Mouse (Mus musculus) CH12.LX (cell line): ENCODE measurements around the gene Pappa2. TPM values are rescaled to one million over a fixed set of nuclear protein-coding genes. Genes with fewer than 3 reads are reported as not detected.

Experiments
- DNase-seq: peaks from one replicate; pipeline ENCODE4 v3.0.0-alpha.2; 2013; ENCODE audit errors: extremely low read depth
- H3K27ac ChIP-seq: 2 replicates; pipeline ENCODE4 v1.5.1; 2012; ENCODE audit warnings: low read depth, mild to moderate bottlenecking, control low read depth, moderate library complexity; ENCODE audit not compliant: insufficient read depth
- H3K27me3 ChIP-seq: replicated peaks from 2 replicates; pipeline ENCODE3; 2012; ENCODE audit warnings: inconsistent platforms
- H3K36me3 ChIP-seq, 2 experiments: replicated peaks in 1 of 2; 2 replicates each; pipeline versions ENCODE3 to v1.6.1; 2012; ENCODE audit warnings: inconsistent platforms in 1 of 2, low read length in 1 of 2, mild to moderate bottlenecking in 1 of 2, mixed read lengths in 1 of 2, moderate library complexity in 1 of 2; ENCODE audit not compliant: control insufficient read depth in 1 of 2, insufficient read depth in 1 of 2
- H3K4me1 ChIP-seq, 2 experiments: 2 replicates each; pipeline ENCODE4 v1.6.1; 2012; ENCODE audit warnings: inconsistent platforms in 1 of 2, moderate library complexity in 1 of 2; ENCODE audit not compliant: insufficient read depth in 2 of 2, control insufficient read depth in 1 of 2
- H3K4me2 ChIP-seq: 2 replicates; pipeline ENCODE4 v1.6.1; 2012; ENCODE audit warnings: low read depth, mild to moderate bottlenecking, control low read depth; ENCODE audit not compliant: poor library complexity, insufficient read depth, severe bottlenecking
- H3K4me3 ChIP-seq, 3 experiments: fragments of 150-350 bp in 1 of 3; sonication (generic) in 1 of 3; replicated peaks in 1 of 3; 2 replicates each; pipeline versions ENCODE3 to v1.5.1; 2011 to 2012; ENCODE audit warnings: low read depth in 2 of 3, low read length in 2 of 3, mild to moderate bottlenecking in 2 of 3, moderate library complexity in 2 of 3, control low read depth in 1 of 3, improper control_type of control experiment in 1 of 3, inconsistent platforms in 1 of 3, mixed read lengths in 1 of 3; ENCODE audit not compliant: poor library complexity in 1 of 3
- H3K79me2 ChIP-seq: replicated peaks from 2 replicates; pipeline ENCODE4 v1.6.1; 2012; ENCODE audit warnings: mild to moderate bottlenecking, moderate library complexity; ENCODE audit not compliant: control insufficient read depth, poor library complexity, insufficient read depth, severe bottlenecking; ENCODE audit errors: extremely low read depth
- H3K9ac ChIP-seq: 2 replicates; pipeline ENCODE4 v1.6.1; 2012; ENCODE audit warnings: low read depth, mild to moderate bottlenecking, control low read depth, moderate library complexity; ENCODE audit not compliant: insufficient read depth
- H3K9me3 ChIP-seq: replicated peaks from 2 replicates; pipeline ENCODE3; 2012; ENCODE audit warnings: low read length, inconsistent platforms, mixed read lengths
- BHLHE40 ChIP-seq: IDR thresholded peaks from 2 replicates; pipeline ENCODE4 v1.6.1; 2011; ENCODE audit warnings: mild to moderate bottlenecking, low read depth, low read length, improper control_type of control experiment
- CHD1 ChIP-seq: IDR thresholded peaks from 2 replicates; pipeline ENCODE4 v1.6.1; 2012; ENCODE audit warnings: low read depth, low read length, improper control_type of control experiment, inconsistent platforms
- CHD2 ChIP-seq: IDR thresholded peaks from 2 replicates; pipeline ENCODE4 v1.6.1; 2011; ENCODE audit warnings: low read length, improper control_type of control experiment
- CTCF ChIP-seq, 2 experiments: IDR thresholded peaks in 1 of 2; conservative IDR thresholded peaks in 1 of 2; 2 replicates each; pipeline ENCODE4 v1.5.1; 2011 to 2012; ENCODE audit warnings: low read depth in 2 of 2, low read length in 2 of 2, improper control_type of control experiment in 1 of 2, inconsistent platforms in 1 of 2, mild to moderate bottlenecking in 1 of 2, moderate library complexity in 1 of 2
- ETS1 ChIP-seq: conservative IDR thresholded peaks from 2 replicates; pipeline ENCODE4 v1.6.1; 2012; ENCODE audit warnings: low read depth, mild to moderate bottlenecking, inconsistent platforms, low read length, improper control_type of control experiment, moderate library complexity
- IRF4 ChIP-seq: IDR thresholded peaks from 2 replicates; pipeline ENCODE4 v1.6.1; 2014; ENCODE audit warnings: low read depth, mild to moderate bottlenecking, inconsistent platforms, low read length, improper control_type of control experiment
- JUN ChIP-seq: IDR thresholded peaks from 2 replicates; pipeline ENCODE4 v1.6.1; 2011; ENCODE audit warnings: low read depth, mild to moderate bottlenecking, low read length, improper control_type of control experiment, moderate library complexity; ENCODE audit not compliant: insufficient read depth
- KAT2A ChIP-seq: IDR thresholded peaks from 2 replicates; pipeline ENCODE4 v1.6.1; 2012; ENCODE audit warnings: low read length, improper control_type of control experiment, inconsistent platforms; ENCODE audit not compliant: insufficient replicate concordance
- MAX ChIP-seq: IDR thresholded peaks from 2 replicates; pipeline ENCODE4 v1.6.1; 2011; ENCODE audit warnings: low read length, improper control_type of control experiment
- MYC ChIP-seq: IDR thresholded peaks from 2 replicates; pipeline ENCODE4 v1.6.1; 2011; ENCODE audit warnings: low read depth, mild to moderate bottlenecking, improper control_type of control experiment, low read length
- NELFE ChIP-seq: IDR thresholded peaks from 2 replicates; pipeline ENCODE4 v1.6.1; 2011; ENCODE audit warnings: low read depth, low read length, improper control_type of control experiment
- NRF1 ChIP-seq: IDR thresholded peaks from 2 replicates; pipeline ENCODE4 v1.6.1; 2014; ENCODE audit warnings: low read depth, mild to moderate bottlenecking, inconsistent platforms, low read length, improper control_type of control experiment, moderate library complexity
- POLR2A ChIP-seq: IDR thresholded peaks from 2 replicates; pipeline ENCODE4 v1.6.1; 2011; ENCODE audit warnings: low read depth, mild to moderate bottlenecking, improper control_type of control experiment, low read length
- RAD21 ChIP-seq: IDR thresholded peaks from 2 replicates; pipeline ENCODE4 v1.6.1; 2011; ENCODE audit warnings: low read depth, mild to moderate bottlenecking, low read length, improper control_type of control experiment, moderate library complexity
- SMC3 ChIP-seq: IDR thresholded peaks from 2 replicates; pipeline ENCODE4 v1.6.1; 2011; ENCODE audit warnings: low read depth, low read length, improper control_type of control experiment
- TCF12 ChIP-seq: IDR thresholded peaks from 2 replicates; pipeline ENCODE4 v1.6.1; 2014; ENCODE audit warnings: low read depth, mild to moderate bottlenecking, inconsistent platforms, low read length, improper control_type of control experiment
- USF2 ChIP-seq: conservative IDR thresholded peaks from 2 replicates; pipeline ENCODE4 v1.6.1; 2011; ENCODE audit warnings: low read depth, low read length, improper control_type of control experiment
- ZMIZ1 ChIP-seq: IDR thresholded peaks from 2 replicates; pipeline ENCODE4 v1.6.1; 2012; ENCODE audit warnings: low read depth, mild to moderate bottlenecking, inconsistent platforms, low read length, improper control_type of control experiment
- ZNF384 ChIP-seq: IDR thresholded peaks from 2 replicates; pipeline ENCODE4 v1.6.1; 2012; ENCODE audit warnings: low read depth, low read length, improper control_type of control experiment, inconsistent platforms
- dilution Hi-C: fragments of 300-500 bp; cut with MboI; formaldehyde crosslinking; loops from 2 replicates; pipeline ENCODE4 v1.14.3; 2020; ENCODE audit warnings: low sequenced_read_pairs; ENCODE audit not compliant: extremely low pct_unique_long_range_greater_than_20kb, extremely low pct_ligation_motif_present
- in situ Hi-C: fragments of 300-500 bp; cut with MboI; formaldehyde crosslinking; loops from 3 replicates; pipeline ENCODE4 v1.14.3; 2019; ENCODE audit warnings: low sequenced_read_pairs, low pct_ligation_motif_present, low pct_unique_long_range_greater_than_20kb, mixed read lengths
- polyA plus RNA-seq: library from polyadenylated mRNA; unstranded; fragments of >175 nt; gene quantifications from 2 replicates; pipeline ENCODE4 v1.2.1, GENCODE M21; 2012; ENCODE audit warnings: low read depth; ENCODE audit not compliant: insufficient read length
- total RNA-seq, 2 experiments: library from RNA; depleted of rRNA; stranded (reverse); fragments of 300-350 nt in 1 of 2; fragments of >200 nt in 1 of 2; gene quantifications; 2 replicates each; pipeline ENCODE4 v1.2.3; 2012 to 2014

The Pappa2 gene
- total and polyA plus RNA-seq, 3 experiments: 0.17 to 1.3 (median 0.20) TPM

GRCm38 (mm10) chr1:158871401-158871800, 108.9 kb downstream of the Pappa2 start:
- H3K79me2 ChIP-seq: no peaks in the 10 kb centered on the region
- no peak for TF ChIP-seq JUN
- TF ChIP-seq CHD1: no peak
- TF ChIP-seq CTCF (conservative IDR thresholded peaks at IDR 0.05 in 1 of 2, IDR thresholded peaks at IDR 0.05 in 1 of 2; ENCODE audit: low read depth in 2 of 2, low read length in 2 of 2): no peak
- no peak for TF ChIP-seq MAX
- TF ChIP-seq CHD2: no peak
- no peak for TF ChIP-seq BHLHE40
- TF ChIP-seq, all 38 proteins: peak for 0
- H3K9me3 ChIP-seq: no peaks in the 10 kb centered on the region
- no peak overlapping the region for H3K27ac ChIP-seq
- DNase-seq: no peak
- H3K9ac ChIP-seq: no peak overlapping the region
- no peaks in the 10 kb centered on the region for H3K27me3 ChIP-seq
- H3K4me2 ChIP-seq: no peak overlapping the region
- peaks cover 0 to 10% of the 10 kb centered on the region in 2 experiments; a peak in 2 of 4 replicates for H3K4me1 ChIP-seq
- dilution Hi-C loops (no loop called here), in situ Hi-C loops (loop anchor here (25.0 kb wide), 1 partner anchor 266 kb away; no protein-coding TSS in a partner anchor)
- no peak overlapping the region for H3K4me3 ChIP-seq
- H3K36me3 ChIP-seq: no peaks in the 10 kb centered on the region

GRCm38 (mm10) chr1:158860190-158860589, 120.1 kb downstream of the Pappa2 start:
- Histone ChIP-seq H3K4me2 (no peak overlapping the region), H3K4me1 (no peaks in the 10 kb centered on the region), H3K4me3 (no peak overlapping the region), H3K27ac (no peak overlapping the region), H3K27me3 (no peaks in the 10 kb centered on the region), H3K79me2 (no peaks in the 10 kb centered on the region), H3K36me3 (no peaks in the 10 kb centered on the region), H3K9me3 (no peaks in the 10 kb centered on the region), H3K9ac (no peak overlapping the region)
- dilution Hi-C loops: no loop called here
- in situ Hi-C loops: loop anchor here (25.0 kb wide), 1 partner anchor 277 kb away; no protein-coding TSS in a partner anchor
- no peak for TF ChIP-seq USF2
- TF ChIP-seq POLR2A: no peak
- no peak for TF ChIP-seq MYC
- no peak for TF ChIP-seq KAT2A
- TF ChIP-seq TCF12: no peak
- DNase-seq: no peak

- in situ Hi-C loops (loop anchor here (10.0 to 25.0 kb wide), 3 partner anchors 101 to 283 kb away; no protein-coding TSS in a partner anchor), dilution Hi-C loops (no loop called here)
- DNase-seq: peak; percentile 46
- Histone ChIP-seq H3K4me2 (0 out of 2 replicates have a peak overlapping the region, but pooled peaks have one; percentile 5), H3K9me3 (no peaks in the 10 kb centered on the region), H3K27me3 (no peaks in the 10 kb centered on the region), H3K9ac (no peak overlapping the region), H3K79me2 (no peaks in the 10 kb centered on the region), H3K4me3 (no peak overlapping the region), H3K4me1 (peaks cover 0 to 18% of the 10 kb centered on the region in 2 experiments; a peak in 2 of 4 replicates), H3K36me3 (no peaks in the 10 kb centered on the region), H3K27ac (no peak overlapping the region)
- no peak for TF ChIP-seq TCF12
- TF ChIP-seq CTCF (conservative IDR thresholded peaks at IDR 0.05 in 1 of 2, IDR thresholded peaks at IDR 0.05 in 1 of 2; ENCODE audit: low read depth in 2 of 2, low read length in 2 of 2): peak; percentile 2 to 63; a peak in 2 of 4 replicates
- TF ChIP-seq NRF1: no peak
- peak; percentile 49 for TF ChIP-seq SMC3
- no peak for TF ChIP-seq NELFE
- TF ChIP-seq ZMIZ1: no peak
- no peak for TF ChIP-seq IRF4
- TF ChIP-seq ZNF384: no peak
- peak; percentile 38 for TF ChIP-seq RAD21
- no peak for TF ChIP-seq USF2
- TF ChIP-seq ETS1: no peak
These were observed 126.1 kb downstream of the Pappa2 start for GRCm38 (mm10) chr1:158853936-158854882.
